Mouse (Mus musculus) CH12.LX (cell line): ENCODE data around the gene Olfr1437. TPM values are rescaled to one million over a fixed set of nuclear protein-coding genes. Genes with fewer than 3 reads are reported as not detected.

Experiments used
- DNase-seq: peaks from one replicate; pipeline ENCODE4 v3.0.0-alpha.2; 2013; ENCODE audit errors: extremely low read depth
- H3K27ac ChIP-seq: 2 replicates; pipeline ENCODE4 v1.5.1; 2012; ENCODE audit warnings: low read depth, mild to moderate bottlenecking, control low read depth, moderate library complexity; ENCODE audit not compliant: insufficient read depth
- H3K27me3 ChIP-seq: replicated peaks from 2 replicates; pipeline ENCODE3; 2012; ENCODE audit warnings: inconsistent platforms
- H3K36me3 ChIP-seq, 2 experiments: replicated peaks in 1 of 2; 2 replicates each; pipeline versions ENCODE3 to v1.6.1; 2012; ENCODE audit warnings: inconsistent platforms in 1 of 2, low read length in 1 of 2, mild to moderate bottlenecking in 1 of 2, mixed read lengths in 1 of 2, moderate library complexity in 1 of 2; ENCODE audit not compliant: control insufficient read depth in 1 of 2, insufficient read depth in 1 of 2
- H3K4me1 ChIP-seq, 2 experiments: 2 replicates each; pipeline ENCODE4 v1.6.1; 2012; ENCODE audit warnings: inconsistent platforms in 1 of 2, moderate library complexity in 1 of 2; ENCODE audit not compliant: insufficient read depth in 2 of 2, control insufficient read depth in 1 of 2
- H3K4me2 ChIP-seq: 2 replicates; pipeline ENCODE4 v1.6.1; 2012; ENCODE audit warnings: low read depth, mild to moderate bottlenecking, control low read depth; ENCODE audit not compliant: poor library complexity, insufficient read depth, severe bottlenecking
- H3K4me3 ChIP-seq, 3 experiments: fragments of 150-350 bp in 1 of 3; sonication (generic) in 1 of 3; replicated peaks in 1 of 3; 2 replicates each; pipeline versions ENCODE3 to v1.5.1; 2011 to 2012; ENCODE audit warnings: low read depth in 2 of 3, low read length in 2 of 3, mild to moderate bottlenecking in 2 of 3, moderate library complexity in 2 of 3, control low read depth in 1 of 3, improper control_type of control experiment in 1 of 3, inconsistent platforms in 1 of 3, mixed read lengths in 1 of 3; ENCODE audit not compliant: poor library complexity in 1 of 3
- H3K79me2 ChIP-seq: replicated peaks from 2 replicates; pipeline ENCODE4 v1.6.1; 2012; ENCODE audit warnings: mild to moderate bottlenecking, moderate library complexity; ENCODE audit not compliant: control insufficient read depth, poor library complexity, insufficient read depth, severe bottlenecking; ENCODE audit errors: extremely low read depth
- H3K9ac ChIP-seq: 2 replicates; pipeline ENCODE4 v1.6.1; 2012; ENCODE audit warnings: low read depth, mild to moderate bottlenecking, control low read depth, moderate library complexity; ENCODE audit not compliant: insufficient read depth
- H3K9me3 ChIP-seq: replicated peaks from 2 replicates; pipeline ENCODE3; 2012; ENCODE audit warnings: low read length, inconsistent platforms, mixed read lengths
- JUND ChIP-seq: conservative IDR thresholded peaks from 2 replicates; pipeline ENCODE4 v1.6.1; 2011; ENCODE audit warnings: low read depth, low read length, improper control_type of control experiment
- MYC ChIP-seq: IDR thresholded peaks from 2 replicates; pipeline ENCODE4 v1.6.1; 2011; ENCODE audit warnings: low read depth, mild to moderate bottlenecking, improper control_type of control experiment, low read length
- USF1 ChIP-seq: IDR thresholded peaks from 2 replicates; pipeline ENCODE4 v1.6.1; 2014; ENCODE audit warnings: low read depth, mild to moderate bottlenecking, inconsistent platforms, low read length, improper control_type of control experiment
- ZC3H11A ChIP-seq: IDR thresholded peaks from 2 replicates; pipeline ENCODE4 v1.6.1; 2012; ENCODE audit warnings: low read depth, mild to moderate bottlenecking, inconsistent platforms, low read length, improper control_type of control experiment
- ZNF384 ChIP-seq: IDR thresholded peaks from 2 replicates; pipeline ENCODE4 v1.6.1; 2012; ENCODE audit warnings: low read depth, low read length, improper control_type of control experiment, inconsistent platforms
- dilution Hi-C: fragments of 300-500 bp; cut with MboI; formaldehyde crosslinking; loops from 2 replicates; pipeline ENCODE4 v1.14.3; 2020; ENCODE audit warnings: low sequenced_read_pairs; ENCODE audit not compliant: extremely low pct_unique_long_range_greater_than_20kb, extremely low pct_ligation_motif_present
- in situ Hi-C: fragments of 300-500 bp; cut with MboI; formaldehyde crosslinking; loops from 3 replicates; pipeline ENCODE4 v1.14.3; 2019; ENCODE audit warnings: low sequenced_read_pairs, low pct_ligation_motif_present, low pct_unique_long_range_greater_than_20kb, mixed read lengths
- polyA plus RNA-seq: library from polyadenylated mRNA; unstranded; fragments of >175 nt; gene quantifications from 2 replicates; pipeline ENCODE4 v1.2.1, GENCODE M21; 2012; ENCODE audit warnings: low read depth; ENCODE audit not compliant: insufficient read length
- total RNA-seq, 2 experiments: library from RNA; depleted of rRNA; stranded (reverse); fragments of 300-350 nt in 1 of 2; fragments of >200 nt in 1 of 2; gene quantifications; 2 replicates each; pipeline ENCODE4 v1.2.3; 2012 to 2014

Gene Olfr1437
- total and polyA plus RNA-seq, 3 experiments = not detected

GRCm38 (mm10) chr19:12292979-12293378, 31.9 kb downstream of the Olfr1437 start:
- in situ Hi-C loops (no loop called here), dilution Hi-C loops (no loop called here)
- Histone ChIP-seq H3K4me2 (no peak overlapping the region), H3K9me3 (no peaks in the 10 kb centered on the region), H3K4me1 (no peaks in the 10 kb centered on the region), H3K4me3 (no peak overlapping the region), H3K9ac (no peak overlapping the region), H3K79me2 (no peaks in the 10 kb centered on the region), H3K36me3 (no peaks in the 10 kb centered on the region)
- TF ChIP-seq JUND = no peak
- no peak for TF ChIP-seq ZNF384
- TF ChIP-seq MYC = no peak
- TF ChIP-seq, all 38 proteins: peak for 0
- Histone ChIP-seq H3K27ac (no peak overlapping the region), H3K27me3 (no peaks in the 10 kb centered on the region)
- no peak for DNase-seq

GRCm38 (mm10) chr19:12279554-12279953, 45.3 kb downstream of the Olfr1437 start, which contains the start of gene Olfr1434:
Gene Olfr1434, plus strand, starts transcription at chr19:12279854.
- dilution Hi-C loops (no loop called here), in situ Hi-C loops (no loop called here)
- no peak within 1 kb of the TSS for H3K4me2 ChIP-seq
- H3K36me3 ChIP-seq = no peaks in the 10 kb centered on the region
- H3K9ac ChIP-seq = no peak within 1 kb of the TSS
- H3K27ac ChIP-seq = no peak within 1 kb of the TSS
- H3K4me3 ChIP-seq = no peak within 1 kb of the TSS
- no peaks in the 10 kb centered on the region for H3K4me1 ChIP-seq
- H3K9me3 ChIP-seq = no peaks in the 10 kb centered on the region
- DNase-seq = no peak
- no peaks in the 10 kb centered on the region for H3K27me3 ChIP-seq
- H3K79me2 ChIP-seq = no peaks in the 10 kb centered on the region
- no peak for TF ChIP-seq ZC3H11A
- TF ChIP-seq USF1 = no peak
- TF ChIP-seq, all 38 proteins: peak for 0

Other genes with a start within 250 kb of the Olfr1437 start
- gene Olfr1425, start 247.4 kb downstream of the Olfr1437 start, total RNA-seq (2012; rRNA removed) = not detected in 2 replicates
- not detected in 2 replicates for gene Olfr1425, start 247.4 kb downstream of the Olfr1437 start, total RNA-seq (2014; rRNA removed)
- not detected in 2 replicates for gene Olfr1425, start 247.4 kb downstream of the Olfr1437 start, polyA plus RNA-seq
- gene Olfr1426, start 233.1 kb downstream of the Olfr1437 start, total RNA-seq (2012; rRNA removed) = not detected in 2 replicates
- gene Olfr1426, start 233.1 kb downstream of the Olfr1437 start, total RNA-seq (2014; rRNA removed) = not detected in 2 replicates
- not detected in 2 replicates for gene Olfr1426, start 233.1 kb downstream of the Olfr1437 start, polyA plus RNA-seq
- gene Olfr1427, start 221.8 kb downstream of the Olfr1437 start, total RNA-seq (2012; rRNA removed) = not detected in 2 replicates
- gene Olfr1427, start 221.8 kb downstream of the Olfr1437 start, total RNA-seq (2014; rRNA removed) = not detected in 2 replicates
- gene Olfr1427, start 221.8 kb downstream of the Olfr1437 start, polyA plus RNA-seq = not detected in 2 replicates
- not detected in 2 replicates for gene Olfr1428, start 209.2 kb downstream of the Olfr1437 start, total RNA-seq (2012; rRNA removed)
- not detected in 2 replicates for gene Olfr1428, start 209.2 kb downstream of the Olfr1437 start, total RNA-seq (2014; rRNA removed)
- gene Olfr1428, start 209.2 kb downstream of the Olfr1437 start, polyA plus RNA-seq = not detected in 2 replicates
- gene Olfr76, start 201.9 kb downstream of the Olfr1437 start, total RNA-seq (2012; rRNA removed) = not detected in 2 replicates
- not detected in 2 replicates for gene Olfr76, start 201.9 kb downstream of the Olfr1437 start, total RNA-seq (2014; rRNA removed)
- gene Olfr76, start 201.9 kb downstream of the Olfr1437 start, polyA plus RNA-seq = not detected in 2 replicates
- not detected in 2 replicates for gene Olfr1555-ps1, start 155.0 kb downstream of the Olfr1437 start, total RNA-seq (2012; rRNA removed)
- not detected in 2 replicates for gene Olfr1555-ps1, start 155.0 kb downstream of the Olfr1437 start, total RNA-seq (2014; rRNA removed)
- gene Olfr1555-ps1, start 155.0 kb downstream of the Olfr1437 start, polyA plus RNA-seq = not detected in 2 replicates
- gene Olfr1431, start 124.5 kb downstream of the Olfr1437 start, total RNA-seq (2012; rRNA removed) = not detected in 2 replicates
- not detected in 2 replicates for gene Olfr1431, start 124.5 kb downstream of the Olfr1437 start, total RNA-seq (2014; rRNA removed)
- not detected in 2 replicates for gene Olfr1431, start 124.5 kb downstream of the Olfr1437 start, polyA plus RNA-seq
- not detected in 2 replicates for gene Olfr1432, start 92.5 kb downstream of the Olfr1437 start, total RNA-seq (2012; rRNA removed)
- not detected in 2 replicates for gene Olfr1432, start 92.5 kb downstream of the Olfr1437 start, total RNA-seq (2014; rRNA removed)
- gene Olfr1432, start 92.5 kb downstream of the Olfr1437 start, polyA plus RNA-seq = not detected in 2 replicates
- not detected in 2 replicates for gene Olfr262, start 83.4 kb downstream of the Olfr1437 start, total RNA-seq (2012; rRNA removed)
- gene Olfr262, start 83.4 kb downstream of the Olfr1437 start, total RNA-seq (2014; rRNA removed) = not detected in 2 replicates
- gene Olfr262, start 83.4 kb downstream of the Olfr1437 start, polyA plus RNA-seq = not detected in 2 replicates
- gene Olfr235, start 64.1 kb downstream of the Olfr1437 start, total RNA-seq (2012; rRNA removed) = not detected in 2 replicates
- gene Olfr235, start 64.1 kb downstream of the Olfr1437 start, total RNA-seq (2014; rRNA removed) = not detected in 2 replicates
- not detected in 2 replicates for gene Olfr235, start 64.1 kb downstream of the Olfr1437 start, polyA plus RNA-seq
- gene Olfr1434, start 45.2 kb downstream of the Olfr1437 start, total RNA-seq (2012; rRNA removed) = not detected in 2 replicates
- gene Olfr1434, start 45.2 kb downstream of the Olfr1437 start, total RNA-seq (2014; rRNA removed) = not detected in 2 replicates
- not detected in 2 replicates for gene Olfr1434, start 45.2 kb downstream of the Olfr1437 start, polyA plus RNA-seq
- gene Olfr1436, start 26.0 kb downstream of the Olfr1437 start, total RNA-seq (2012; rRNA removed) = not detected in 2 replicates
- gene Olfr1436, start 26.0 kb downstream of the Olfr1437 start, total RNA-seq (2014; rRNA removed) = not detected in 2 replicates
- not detected in 2 replicates for gene Olfr1436, start 26.0 kb downstream of the Olfr1437 start, polyA plus RNA-seq
- not detected in 2 replicates for gene Olfr1438-ps1, start 10.8 kb upstream of the Olfr1437 start, total RNA-seq (2012; rRNA removed)
- gene Olfr1438-ps1, start 10.8 kb upstream of the Olfr1437 start, total RNA-seq (2014; rRNA removed) = not detected in 2 replicates
- gene Olfr1438-ps1, start 10.8 kb upstream of the Olfr1437 start, polyA plus RNA-seq = not detected in 2 replicates
- not detected in 2 replicates for gene Olfr1440, start 62.2 kb upstream of the Olfr1437 start, total RNA-seq (2012; rRNA removed)
- gene Olfr1440, start 62.2 kb upstream of the Olfr1437 start, total RNA-seq (2014; rRNA removed) = not detected in 2 replicates
- not detected in 2 replicates for gene Olfr1440, start 62.2 kb upstream of the Olfr1437 start, polyA plus RNA-seq
- gene Olfr1441, start 92.3 kb upstream of the Olfr1437 start, total RNA-seq (2012; rRNA removed) = 0.13 TPM in 1 of 2 replicates, not detected in the other
- not detected in 2 replicates for gene Olfr1441, start 92.3 kb upstream of the Olfr1437 start, total RNA-seq (2014; rRNA removed)
- gene Olfr1441, start 92.3 kb upstream of the Olfr1437 start, polyA plus RNA-seq = not detected in 2 replicates
- not detected in 2 replicates for gene Pfpl, start 102.8 kb upstream of the Olfr1437 start, total RNA-seq (2012; rRNA removed)
- not detected in 2 replicates for gene Pfpl, start 102.8 kb upstream of the Olfr1437 start, total RNA-seq (2014; rRNA removed)
- not detected in 2 replicates for gene Pfpl, start 102.8 kb upstream of the Olfr1437 start, polyA plus RNA-seq
- 43.8 and 53.6 TPM in 2 replicates for gene Mpeg1, start 135.7 kb upstream of the Olfr1437 start, total RNA-seq (2012; rRNA removed)
- gene Mpeg1, start 135.7 kb upstream of the Olfr1437 start, total RNA-seq (2014; rRNA removed) = 67.0 and 68.0 TPM in 2 replicates
- 241 and 270 TPM in 2 replicates for gene Mpeg1, start 135.7 kb upstream of the Olfr1437 start, polyA plus RNA-seq
- 19.2 and 21.2 TPM in 2 replicates for gene Dtx4, start 176.4 kb upstream of the Olfr1437 start, total RNA-seq (2012; rRNA removed)
- 15.6 and 16.4 TPM in 2 replicates for gene Dtx4, start 176.4 kb upstream of the Olfr1437 start, total RNA-seq (2014; rRNA removed)
- 28.7 and 30.5 TPM in 2 replicates for gene Dtx4, start 176.4 kb upstream of the Olfr1437 start, polyA plus RNA-seq
- 47.6 and 53.6 TPM in 2 replicates for gene Fam111a, start 220.6 kb upstream of the Olfr1437 start, total RNA-seq (2012; rRNA removed)
- gene Fam111a, start 220.6 kb upstream of the Olfr1437 start, total RNA-seq (2014; rRNA removed) = 92.6 and 110 TPM in 2 replicates
- gene Fam111a, start 220.6 kb upstream of the Olfr1437 start, polyA plus RNA-seq = 102 and 103 TPM in 2 replicates